Mouse (Mus musculus) urinary bladder, adult 2 months (tissue): ENCODE measurements around the gene Gm20388. TPM values are rescaled to one million over a fixed set of nuclear protein-coding genes. Genes with fewer than 3 reads are reported as not detected.

Source experiments
- DNase-seq: peaks from one replicate; pipeline ENCODE4 v3.0.0; 2022; ENCODE audit warnings: low spot score
- polyA plus RNA-seq: library from polyadenylated mRNA; depleted of rRNA; stranded (reverse); fragments of >200 nt; gene quantifications from 2 replicates; pipeline ENCODE4 v1.2.3, GENCODE M21; 2012

Gene Gm20388
- polyA plus RNA-seq, 1 experiment = 50.2 TPM

DNA sequence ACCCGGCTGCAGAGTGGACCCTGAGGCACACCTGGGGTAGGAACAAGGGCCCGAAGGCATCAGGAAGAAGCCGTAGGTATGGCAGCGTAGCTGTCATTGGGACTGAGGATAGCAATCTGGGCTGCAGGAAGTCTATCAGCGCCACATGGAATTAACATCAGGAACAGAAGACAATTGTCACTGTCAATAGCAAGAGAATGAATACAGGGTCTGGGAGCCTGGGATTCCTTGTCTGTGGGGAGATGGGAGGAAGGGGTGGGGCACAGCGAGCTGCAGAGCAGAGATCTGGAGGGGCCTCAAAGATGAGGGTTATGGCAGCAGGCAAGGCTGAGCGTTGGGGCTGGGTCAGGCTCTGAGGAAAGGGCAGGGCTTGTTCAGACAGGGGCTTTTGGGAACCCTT, 903.2 kb downstream of the Gm20388 start:
- DNase-seq = no peak

DNA sequence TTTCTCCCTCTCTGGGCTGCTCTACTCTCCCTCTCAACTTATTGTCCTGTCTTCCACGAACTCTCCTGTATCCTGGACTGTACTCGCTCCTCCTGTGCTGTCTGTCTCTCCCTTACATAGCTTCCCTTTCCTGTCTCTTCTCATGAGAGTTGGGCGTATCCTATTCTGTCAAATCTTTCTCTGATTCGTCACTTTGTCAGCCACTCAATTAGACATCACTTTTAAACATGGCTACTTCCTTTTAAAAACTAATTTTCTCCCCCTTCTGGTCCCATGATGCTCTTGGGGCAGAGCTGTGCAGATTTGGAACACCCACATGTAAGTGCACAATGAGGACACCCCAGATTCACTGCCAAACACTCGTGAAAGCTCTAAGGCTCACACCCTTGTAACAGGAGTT, 905.7 kb downstream of the Gm20388 start:
- DNase-seq = no peak

DNA sequence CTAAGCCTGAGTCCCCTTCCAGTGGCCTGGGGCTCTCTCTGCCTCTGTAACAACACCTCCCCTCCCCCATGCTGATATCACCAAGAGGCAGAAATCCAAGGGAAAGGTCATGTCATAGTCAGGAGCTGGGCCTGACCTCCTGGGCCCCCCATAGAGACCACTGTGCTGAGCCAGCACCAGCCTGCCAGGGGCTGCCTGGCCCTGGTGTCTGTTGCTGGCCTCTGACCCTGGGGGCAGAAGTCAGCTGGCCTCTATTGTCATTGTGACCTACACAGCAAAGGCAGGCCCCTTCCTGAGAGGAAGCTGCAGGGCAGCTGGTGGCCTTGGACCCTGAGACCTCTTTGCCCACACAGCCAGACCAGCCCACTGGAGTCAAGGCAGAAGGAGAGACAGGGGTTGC, 909.3 kb downstream of the Gm20388 start:
- DNase-seq = no peak

DNA sequence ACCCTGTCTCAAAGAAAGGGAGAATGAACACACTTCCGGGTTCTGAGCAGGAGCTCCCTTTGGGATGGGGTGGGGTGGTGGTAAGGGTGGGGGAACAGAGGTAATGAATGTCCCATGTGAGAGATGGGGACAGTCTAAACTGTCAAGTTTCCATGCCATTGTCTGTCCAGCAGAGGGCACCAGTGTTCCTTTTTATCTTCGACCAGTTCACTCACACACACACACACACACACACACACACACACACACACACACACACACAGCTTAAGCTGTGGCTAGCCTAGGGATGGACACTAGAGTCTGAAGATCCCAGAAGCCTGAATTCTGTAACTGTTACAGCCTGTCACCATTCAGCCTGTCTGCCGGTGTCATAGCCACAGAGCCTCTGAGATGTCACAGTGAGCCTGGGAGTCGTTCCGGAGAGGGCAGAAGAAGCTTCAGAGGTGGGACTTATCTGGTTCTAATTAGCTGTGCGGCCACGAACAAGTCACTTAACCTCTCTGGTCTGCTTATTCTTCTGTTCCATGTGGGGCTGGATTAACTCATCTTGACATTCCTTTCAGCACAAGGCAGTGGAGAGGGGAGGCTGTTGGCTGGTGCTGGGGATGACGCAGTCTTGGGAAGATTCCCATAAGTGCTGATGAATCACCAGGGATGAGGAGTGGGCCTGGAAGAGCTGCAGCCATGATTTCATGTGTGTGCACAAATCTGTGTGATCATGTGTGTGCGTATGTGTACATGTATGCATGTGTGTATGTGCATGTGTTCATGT, 910.9 kb downstream of the Gm20388 start:
- DNase-seq = no peak

DNA sequence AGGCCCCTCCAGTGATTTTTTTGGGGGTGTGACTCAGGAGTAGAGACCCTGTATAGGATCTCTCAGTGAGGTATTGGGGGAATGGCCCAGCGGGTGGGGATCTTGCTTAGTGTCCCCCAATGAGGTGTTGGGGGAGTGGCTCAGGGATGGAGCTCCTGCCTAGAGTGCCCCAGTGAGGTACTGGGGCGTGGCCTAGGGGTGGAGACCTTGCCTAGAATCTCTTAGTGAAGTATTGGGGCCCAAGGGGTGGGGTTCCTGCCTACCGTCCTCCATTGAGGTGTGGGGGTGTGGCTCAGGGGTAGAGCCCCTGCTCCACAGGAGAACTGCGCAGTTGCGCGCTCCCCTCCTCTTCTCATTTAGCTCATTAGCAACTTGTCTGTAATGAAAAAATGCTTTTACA, 912.7 kb downstream of the Gm20388 start:
- no peak for DNase-seq

DNA sequence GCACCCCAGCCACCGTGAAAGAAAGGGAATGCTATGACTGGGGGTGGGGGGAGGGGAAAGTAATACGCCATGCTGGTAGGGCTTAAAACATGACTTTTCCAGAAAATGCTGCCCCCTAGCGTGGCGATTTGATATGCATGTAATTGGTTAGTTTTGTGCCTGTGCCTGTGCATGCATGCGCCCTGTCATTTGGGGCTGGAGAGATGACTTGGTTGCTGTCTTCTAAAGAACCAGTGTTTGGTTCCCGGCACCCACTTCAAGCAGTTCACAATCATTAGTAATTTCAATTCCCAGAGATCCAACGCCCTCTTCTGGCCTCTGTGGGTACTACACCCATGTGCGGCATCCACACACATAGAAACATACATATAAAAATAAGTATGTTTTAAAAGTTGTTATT, 913.2 kb downstream of the Gm20388 start:
- DNase-seq = no peak

DNA sequence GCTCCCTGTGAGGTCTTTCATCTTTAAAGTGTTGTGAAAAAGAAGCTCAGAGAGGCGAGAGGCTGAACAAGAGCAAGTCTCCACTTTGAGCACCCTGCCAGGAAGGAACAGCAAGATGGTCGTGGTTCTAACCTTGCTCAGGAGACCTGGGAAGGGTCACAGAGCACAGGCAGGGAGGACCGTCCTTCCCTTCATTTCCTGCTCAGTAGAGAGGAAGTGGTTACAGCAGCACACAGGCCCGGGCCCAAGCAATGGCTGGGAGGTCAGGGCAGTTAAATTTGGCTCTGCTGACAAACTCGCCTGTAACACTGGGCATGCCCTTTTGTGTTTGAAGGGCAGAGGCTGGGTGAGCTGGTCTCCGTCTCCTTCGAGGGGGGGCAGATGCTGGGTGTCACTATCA, 914.0 kb downstream of the Gm20388 start:
- no peak for DNase-seq

DNA sequence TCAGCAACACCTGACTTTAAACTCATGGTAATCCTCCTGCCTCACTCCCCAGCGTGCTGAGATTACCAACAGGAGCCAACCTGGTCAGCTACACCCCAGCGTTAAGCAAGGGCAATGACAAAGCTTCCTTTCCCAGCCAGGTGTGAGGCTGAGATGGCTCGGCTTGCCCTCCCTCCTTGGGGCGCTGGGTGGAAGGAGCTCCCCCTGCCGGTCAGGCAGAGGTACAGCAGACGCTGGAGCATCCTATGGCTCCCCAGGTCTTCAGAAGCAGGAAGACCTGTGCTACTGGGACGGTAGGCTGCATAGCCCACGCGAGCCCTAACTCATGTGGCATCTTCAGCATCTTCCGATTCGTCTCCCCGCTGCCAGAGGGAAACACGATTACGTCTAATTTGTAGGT, 917.6 kb downstream of the Gm20388 start:
- peak; percentile 38 for DNase-seq

DNA sequence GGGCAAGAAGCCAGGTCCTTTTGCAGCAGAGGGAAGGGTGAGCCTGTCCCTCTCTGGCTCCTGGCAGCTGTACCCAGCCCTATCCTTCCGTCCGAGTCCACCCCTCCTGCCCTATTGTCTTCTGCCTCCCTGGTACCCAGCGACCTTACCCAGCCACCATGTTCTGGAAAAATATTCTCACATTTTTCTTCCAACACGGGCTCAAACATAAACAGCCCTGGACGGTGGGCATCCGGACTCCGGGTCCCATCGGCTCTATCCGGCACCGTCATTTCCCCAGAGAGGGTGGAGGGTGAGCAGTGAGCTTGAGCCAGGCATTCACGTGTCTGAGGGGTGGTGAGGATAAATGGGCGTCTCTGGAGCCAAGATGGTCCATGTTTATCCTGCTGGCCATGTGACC, 920.0 kb downstream of the Gm20388 start:
- no peak for DNase-seq

DNA sequence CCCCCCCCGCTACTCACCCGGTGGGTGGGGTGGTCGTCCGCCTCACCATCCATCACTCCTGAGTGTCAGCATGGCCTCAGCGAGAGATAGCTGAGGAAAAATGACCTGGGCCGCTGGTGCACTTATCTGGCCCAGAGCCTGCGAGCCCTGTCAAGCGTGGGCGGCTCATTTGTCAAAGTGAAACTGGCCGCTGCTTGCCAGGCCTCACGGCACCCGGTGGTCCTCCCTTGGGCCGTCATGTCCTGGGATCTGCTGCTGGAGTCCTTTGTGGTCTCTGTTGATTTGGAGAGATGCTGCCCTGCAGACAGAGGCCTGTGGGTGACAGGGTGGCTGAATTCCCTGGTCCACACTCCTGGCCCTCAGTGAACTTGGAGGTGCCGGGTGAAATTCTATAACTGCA, 921.4 kb downstream of the Gm20388 start:
- no peak for DNase-seq

DNA sequence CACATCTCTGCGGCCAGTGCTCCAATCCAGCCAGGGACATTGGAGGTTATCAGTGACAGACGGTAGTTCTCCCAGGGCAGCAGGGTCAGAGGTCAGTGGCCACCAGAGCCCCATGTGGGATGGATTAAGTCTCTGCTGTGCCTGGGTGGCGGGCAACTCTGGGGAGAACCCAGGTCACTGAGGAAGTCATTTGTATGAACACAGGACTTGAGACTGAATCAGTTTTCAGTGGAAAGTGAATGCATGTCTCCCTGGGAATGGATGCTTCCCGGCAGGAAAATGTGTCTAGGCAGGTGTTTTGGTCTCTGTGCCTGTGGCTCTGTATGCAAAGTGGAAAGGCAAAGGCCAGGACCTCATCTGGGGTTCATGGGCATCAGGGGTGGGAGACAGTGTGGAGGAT, 922.6 kb downstream of the Gm20388 start:
- no peak for DNase-seq

DNA sequence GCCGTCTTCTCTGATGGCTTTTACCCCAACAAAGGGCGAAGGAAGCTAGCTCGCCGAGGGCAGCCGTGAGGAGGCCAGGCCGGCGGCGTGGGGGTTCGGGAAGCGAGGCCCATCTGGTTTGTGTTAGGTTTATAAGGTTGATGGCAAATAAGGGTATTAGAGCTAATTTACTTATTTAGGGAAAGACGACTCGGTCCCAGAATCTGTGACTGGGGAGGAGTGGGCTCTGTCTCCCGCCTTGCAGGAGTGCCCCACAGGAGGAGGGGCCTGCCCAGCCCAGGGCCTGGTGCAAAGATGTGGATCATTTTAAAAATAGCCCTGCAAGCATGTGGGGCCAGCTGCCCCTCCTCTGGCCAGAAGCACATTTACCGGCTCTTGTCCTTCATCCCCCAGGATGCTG, 928.4 kb downstream of the Gm20388 start:
- DNase-seq = no peak

DNA sequence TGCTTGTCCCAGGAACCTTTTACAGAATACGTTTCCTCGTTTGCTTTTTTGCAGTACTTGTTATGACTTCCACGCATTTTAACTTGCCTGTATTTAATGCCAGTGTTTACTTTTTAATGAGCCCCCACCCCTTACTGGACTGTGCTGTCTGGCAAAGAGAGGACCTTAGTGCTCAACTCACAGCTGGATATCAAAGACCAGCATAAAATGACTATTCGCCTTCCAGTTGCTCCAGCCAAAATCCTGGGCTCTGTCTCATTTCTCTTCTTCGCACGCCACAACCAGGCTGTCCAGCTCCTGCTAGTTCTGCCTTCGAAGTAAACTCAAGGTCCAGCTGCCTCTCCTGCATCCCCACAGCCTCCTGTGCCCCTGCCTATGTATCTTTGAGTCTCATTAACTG, 932.4 kb downstream of the Gm20388 start:
- no peak for DNase-seq

DNA sequence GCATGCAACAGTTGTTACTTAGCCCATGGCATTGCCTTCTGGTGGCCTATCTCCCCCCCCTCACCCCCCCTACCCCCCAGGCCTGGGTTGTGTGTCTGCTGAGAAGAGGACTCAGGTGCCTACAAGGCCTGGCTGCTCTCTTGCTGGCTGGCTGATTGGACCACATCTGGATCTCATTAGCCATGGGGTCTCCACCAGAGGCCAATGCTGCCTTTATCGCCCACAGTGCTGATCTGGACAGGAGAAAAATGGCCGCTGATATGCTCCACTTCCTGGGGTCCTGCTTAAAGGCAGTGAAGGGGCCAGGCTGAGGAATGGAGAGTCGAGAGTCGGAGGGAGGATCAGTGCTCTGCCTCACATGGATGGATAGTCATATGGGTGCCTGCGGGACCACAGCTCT, 935.4 kb downstream of the Gm20388 start:
- DNase-seq = no peak

DNA sequence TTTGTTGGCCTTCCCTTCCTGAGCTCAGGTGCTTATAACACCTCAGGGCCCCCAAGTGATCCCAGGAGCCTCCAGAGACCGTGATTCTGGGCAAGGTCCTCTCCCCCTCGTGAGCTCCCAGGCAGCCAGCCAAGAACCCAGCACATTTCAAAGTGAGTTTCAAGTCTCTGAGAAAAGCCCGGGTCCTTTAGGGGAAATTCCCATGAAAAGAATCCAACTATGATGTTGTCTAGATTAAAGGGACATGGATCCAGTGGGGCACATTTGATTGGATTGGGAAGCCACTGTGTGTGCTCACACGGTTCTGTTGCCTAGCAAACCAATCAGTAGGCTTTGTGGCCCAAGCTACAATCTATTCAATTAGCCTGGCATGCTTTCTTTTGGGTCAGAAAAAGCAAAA, 936.6 kb downstream of the Gm20388 start:
- no peak for DNase-seq

DNA sequence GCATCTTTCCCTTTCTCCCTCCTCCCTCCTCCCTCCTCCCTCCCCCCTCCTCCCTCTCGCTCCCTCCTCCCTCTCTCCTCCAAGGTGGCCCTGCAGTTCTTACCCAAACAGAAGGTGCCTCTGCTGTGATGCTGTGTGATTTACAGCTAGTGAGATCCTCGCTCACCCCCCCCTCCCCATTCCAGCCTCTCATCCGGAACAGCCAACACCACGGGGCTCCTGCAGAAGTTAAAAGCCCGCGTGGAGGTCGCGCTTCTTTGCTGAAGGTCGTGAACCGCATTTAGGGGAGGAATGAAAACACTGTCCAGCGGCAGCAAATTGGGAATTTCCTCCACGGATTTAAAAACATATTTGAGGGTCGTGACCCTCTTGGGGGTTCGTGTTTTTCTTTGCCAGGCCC, 937.1 kb downstream of the Gm20388 start:
- DNase-seq = no peak

DNA sequence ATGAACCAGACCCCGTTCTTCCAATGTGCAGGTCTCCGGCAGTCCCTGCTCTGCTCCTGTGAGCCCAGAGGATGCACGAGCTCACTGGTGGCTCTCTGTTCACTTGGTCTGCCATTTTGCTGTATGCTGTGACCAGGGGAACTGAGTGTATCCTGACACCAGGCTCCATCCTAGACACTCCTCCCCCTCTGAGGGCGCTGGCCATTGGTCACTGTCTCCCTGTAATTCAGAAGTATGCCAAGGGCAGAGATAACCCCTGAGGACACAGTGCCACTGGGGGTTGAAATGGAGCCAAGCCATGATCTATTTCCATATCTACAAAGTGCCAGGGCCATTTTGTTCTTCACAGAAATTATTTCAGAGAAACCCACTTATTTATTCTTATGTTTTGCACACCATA, 937.8 kb downstream of the Gm20388 start:
- DNase-seq = no peak

DNA sequence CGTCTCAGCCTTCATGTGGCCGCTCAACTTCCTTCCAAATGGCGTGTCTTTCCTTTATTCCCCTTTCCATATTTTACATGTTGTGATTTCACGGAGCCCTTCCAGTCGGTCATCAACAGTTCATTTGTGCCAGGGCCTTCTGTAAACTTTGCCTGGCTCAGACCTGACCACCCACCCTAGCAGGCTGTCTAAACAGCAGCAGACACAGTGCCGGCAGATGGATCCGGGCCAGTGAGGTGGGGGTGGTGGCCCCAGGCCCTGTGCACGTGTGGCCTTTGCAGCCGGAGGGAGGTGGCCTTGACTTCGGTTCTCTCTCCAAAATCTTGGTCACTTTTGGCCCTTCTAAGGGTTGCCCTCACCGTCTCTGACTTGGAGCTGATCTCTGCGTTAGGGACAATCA, 940.8 kb downstream of the Gm20388 start:
- DNase-seq = no peak

DNA sequence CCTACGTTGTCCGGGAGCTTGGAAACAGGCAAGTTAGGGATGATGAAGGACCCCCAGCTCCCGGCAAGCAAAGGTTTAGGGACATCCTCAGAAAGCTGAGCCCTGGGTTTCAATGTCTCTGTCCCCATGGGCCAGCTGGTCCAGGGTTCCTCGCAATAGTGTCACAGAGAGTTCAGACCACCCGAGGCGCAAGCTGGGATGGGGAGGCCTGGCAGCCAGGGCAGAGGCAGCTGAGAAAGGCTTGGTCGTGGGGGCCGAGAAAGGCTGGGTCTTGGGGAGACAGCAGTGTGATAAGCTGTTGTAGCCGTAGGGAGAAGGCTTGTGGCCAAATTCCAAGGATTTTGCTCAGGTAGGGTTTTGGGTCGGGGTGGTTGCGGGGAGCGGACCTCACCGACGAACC, 949.2 kb downstream of the Gm20388 start:
- DNase-seq = no peak

DNA sequence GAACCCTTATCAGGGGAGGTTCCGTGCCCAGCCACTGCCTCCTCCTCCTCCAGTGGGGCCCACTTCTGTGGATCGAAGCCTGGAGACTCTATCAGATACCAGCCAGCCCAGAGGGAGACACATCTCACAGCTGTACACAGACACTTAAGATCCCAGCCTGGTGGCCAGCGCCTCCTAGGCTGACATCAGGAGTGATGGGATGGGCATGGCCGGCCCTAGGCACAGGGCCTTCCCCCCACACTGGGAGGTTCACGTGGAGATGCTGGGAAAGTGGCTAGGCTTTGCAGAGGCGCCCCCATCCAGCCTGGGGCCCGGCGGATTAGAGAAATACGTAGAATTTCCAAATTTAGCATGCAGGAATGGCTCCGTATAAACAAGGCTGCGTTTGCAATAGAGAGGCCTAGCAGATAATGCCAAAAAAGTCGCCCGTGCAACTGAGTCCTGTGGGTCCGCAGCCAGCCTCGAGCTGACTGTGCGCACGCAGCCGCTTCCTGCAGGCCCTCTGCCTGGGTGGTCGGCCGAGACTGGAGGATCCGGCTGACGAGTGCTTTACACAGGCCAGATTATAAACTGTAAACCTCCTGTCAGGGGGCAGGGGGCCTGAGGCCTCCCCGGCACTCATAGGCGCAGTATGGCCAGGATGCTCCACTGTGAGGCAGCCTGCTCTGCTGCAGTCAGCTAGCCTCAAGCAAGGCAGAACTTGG, 949.9 kb downstream of the Gm20388 start:
- DNase-seq = peak; percentile 31

DNA sequence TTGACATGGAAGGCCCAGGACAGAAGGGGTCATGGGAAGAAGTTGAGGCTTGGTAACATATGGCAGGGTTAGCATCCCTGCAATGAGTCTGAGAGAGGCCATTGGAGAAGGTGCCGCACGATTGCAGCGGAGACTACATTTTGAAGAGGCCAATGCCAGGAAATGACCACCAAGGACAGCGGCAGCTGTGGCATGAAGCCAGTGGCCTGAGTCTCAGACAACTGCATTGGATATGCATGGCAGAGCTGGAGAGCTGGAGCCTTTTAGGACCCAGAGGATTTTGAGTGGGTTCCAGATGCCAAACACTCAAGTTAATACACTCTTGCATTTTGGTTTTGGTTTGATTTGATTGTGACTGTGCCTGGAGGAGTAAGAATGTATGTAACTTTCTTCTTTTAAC, 953.0 kb downstream of the Gm20388 start:
- DNase-seq = no peak

DNA sequence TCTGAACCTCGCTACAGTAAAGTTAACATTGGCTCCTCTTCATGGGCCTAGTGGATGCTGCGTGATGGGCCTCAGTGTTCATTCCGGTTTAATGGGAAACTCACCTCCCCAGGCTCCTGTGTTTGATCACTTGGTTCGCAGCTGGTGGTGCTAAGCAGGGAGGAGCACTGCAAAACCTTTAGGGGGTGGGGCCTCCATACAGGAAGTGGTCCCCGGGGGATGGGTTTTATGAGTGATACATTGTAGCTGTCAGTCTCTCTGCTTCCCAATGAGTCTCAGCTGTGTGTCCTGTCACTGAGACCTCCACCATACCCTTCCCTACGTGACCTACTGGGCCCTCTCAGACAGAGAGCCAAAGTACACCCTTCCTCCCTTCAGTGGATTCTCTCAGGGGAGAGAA, 956.7 kb downstream of the Gm20388 start:
- DNase-seq = no peak

DNA sequence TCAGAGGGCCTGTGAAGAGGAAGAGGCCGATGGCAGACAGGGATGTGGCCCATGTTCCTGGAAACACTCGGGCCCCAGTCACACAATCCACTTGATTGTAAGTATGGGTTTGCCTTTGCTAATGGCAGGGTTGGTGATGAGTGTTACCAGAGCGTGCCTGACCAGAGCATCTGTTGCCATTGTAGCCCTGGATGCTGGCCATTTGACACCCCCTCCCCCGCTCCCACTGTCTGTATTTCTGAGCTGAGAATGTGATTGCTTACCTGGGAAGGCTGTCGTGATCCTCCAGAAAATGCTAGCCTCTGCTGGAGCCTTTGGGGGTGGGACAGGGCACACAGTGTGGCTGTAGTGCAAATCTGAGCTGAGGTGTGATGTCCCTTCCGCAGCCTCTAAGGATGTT, 962.0 kb downstream of the Gm20388 start:
- DNase-seq = no peak
